In the genomic region with DNA sequence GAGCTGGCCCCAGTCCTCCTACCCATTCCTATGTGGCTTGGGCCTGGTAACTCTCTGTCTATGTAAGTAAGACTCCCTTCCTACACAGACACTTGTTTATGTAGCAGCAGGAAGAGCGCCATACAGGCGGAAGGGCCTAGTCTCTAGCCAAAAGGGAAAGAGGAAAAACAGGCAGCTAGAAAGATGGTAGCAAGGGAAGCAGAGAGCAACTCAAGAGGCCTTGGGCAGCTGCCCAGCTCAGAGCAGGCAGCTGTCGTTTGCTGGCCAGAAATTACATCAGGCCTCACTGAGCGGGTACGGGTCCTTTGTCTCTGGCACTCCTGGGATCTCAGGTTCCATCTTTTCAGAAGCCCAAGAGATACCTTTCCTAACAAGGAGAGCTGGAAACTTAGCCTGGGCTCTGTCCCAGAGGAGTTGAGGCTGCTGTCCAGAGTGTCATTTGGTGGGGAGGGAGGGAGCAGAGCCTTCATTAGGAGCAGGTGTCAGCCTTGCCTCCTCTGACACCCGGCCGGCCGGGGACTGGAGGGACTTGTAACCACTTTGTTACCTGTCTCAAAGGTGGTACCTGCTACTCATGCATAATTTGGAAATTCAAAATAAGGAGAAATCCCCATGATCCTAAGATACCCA, we compare ENCODE assay signal across 12 mouse cellular contexts. TPM values are rescaled to one million over a fixed set of nuclear protein-coding genes. Genes with fewer than 3 reads are reported as not detected.
A peak's percentile ranks its signal among the peaks of the same experiment; 100 is the strongest.
DNase-seq lines count a peak whose midpoint lies in the region; ATAC-seq and TF ChIP-seq lines count a peak whose summit lies in the region.
"Had no signal": no experiment of that assay in that cellular context is flagged by ENCODE, and none has a peak within 500 bp of the region (broad histone marks: within the 10 kb centered on the region; RNA-seq: fewer than 3 reads in every experiment).

No protein-coding gene starts in this region.

- 0 out of 2 replicates have a peak overlapping the region, but pooled peaks have one; percentile 27 for H3K27ac ChIP-seq in embryonic facial prominence, embryonic 12.5 days
- no peak overlapping the region for H3K27ac ChIP-seq in embryonic facial prominence, embryonic 10.5 days (replicated peaks)
- peak overlapping the region; percentile 55 for H3K27ac ChIP-seq in neural tube, embryonic 13.5 days (replicated peaks)
- H3K27ac ChIP-seq in hindbrain, postnatal 0 days: peak overlapping the region; percentile 72
- H3K27ac ChIP-seq in stomach, postnatal 0 days (replicated peaks): peak overlapping the region; percentile 36; the same call in 1 of the 2 replicates
- no peak overlapping the region for H3K27ac ChIP-seq in thymus, adult 2 months (ENCODE audit: control insufficient read depth, insufficient read depth, low read length)
- H3K27ac ChIP-seq: limb, embryonic 13.5 days had no signal

- H3K4me2 ChIP-seq in embryonic facial prominence, embryonic 12.5 days (replicated peaks): no peak overlapping the region
- H3K4me2 ChIP-seq in neural tube, embryonic 13.5 days: no peak overlapping the region
- no peak overlapping the region for H3K4me2 ChIP-seq in hindbrain, postnatal 0 days (ENCODE audit: low read depth, low read length)
- H3K4me2 ChIP-seq in stomach, postnatal 0 days (replicated peaks; ENCODE audit: low read depth): no peak overlapping the region
- H3K4me2 ChIP-seq: limb, embryonic 13.5 days had no signal

- no peaks in the 10 kb centered on the region for H3K9me3 ChIP-seq in embryonic facial prominence, embryonic 12.5 days
- H3K9me3 ChIP-seq in embryonic facial prominence, embryonic 10.5 days: no peaks in the 10 kb centered on the region
- no peaks in the 10 kb centered on the region for H3K9me3 ChIP-seq in neural tube, embryonic 13.5 days
- H3K9me3 ChIP-seq in hindbrain, postnatal 0 days (ENCODE audit: low read length): no peaks in the 10 kb centered on the region
- H3K9me3 ChIP-seq in stomach, postnatal 0 days (ENCODE audit: control insufficient read depth, low read length): no peaks in the 10 kb centered on the region
- H3K9me3 ChIP-seq: limb, embryonic 13.5 days had no signal

- no peak for TF ChIP-seq POLR2A in thymus, adult 2 months (IDR thresholded peaks at IDR 0.05; ENCODE audit: control insufficient read depth, extremely low read depth, insufficient read depth, low read length, poor library complexity)

- H3K4me3 ChIP-seq in embryonic facial prominence, embryonic 12.5 days: no peak overlapping the region
- H3K4me3 ChIP-seq in embryonic facial prominence, embryonic 10.5 days: no peak overlapping the region
- no peak overlapping the region for H3K4me3 ChIP-seq in neural tube, embryonic 13.5 days
- H3K4me3 ChIP-seq in hindbrain, postnatal 0 days (ENCODE audit: low read length): no peak overlapping the region
- no peak overlapping the region for H3K4me3 ChIP-seq in stomach, postnatal 0 days (ENCODE audit: low read depth, low read length)
- H3K4me3 ChIP-seq in thymus, adult 2 months (ENCODE audit: control insufficient read depth, insufficient read depth, low read length): no peak overlapping the region
- H3K4me3 ChIP-seq: limb, embryonic 13.5 days had no signal

- H3K36me3 ChIP-seq in embryonic facial prominence, embryonic 12.5 days: peaks cover 30% of the 10 kb centered on the region
- peaks cover 91% of the 10 kb centered on the region for H3K36me3 ChIP-seq in embryonic facial prominence, embryonic 10.5 days (replicated peaks)
- H3K36me3 ChIP-seq in neural tube, embryonic 13.5 days: peaks cover 49% of the 10 kb centered on the region
- 0 out of 2 replicates have a peak, but pooled peaks cover 10% of the 10 kb centered on the region for H3K36me3 ChIP-seq in hindbrain, postnatal 0 days (ENCODE audit: insufficient read depth, low read length)
- H3K36me3 ChIP-seq in stomach, postnatal 0 days (ENCODE audit: control insufficient read depth, insufficient read depth, low read length): 0 out of 2 replicates have a peak, but pooled peaks cover 13% of the 10 kb centered on the region
- no peaks in the 10 kb centered on the region for H3K36me3 ChIP-seq in thymus, adult 2 months (ENCODE audit: control insufficient read depth, insufficient read depth, low read length)

- no peak overlapping the region for H3K9ac ChIP-seq in embryonic facial prominence, embryonic 12.5 days
- H3K9ac ChIP-seq in neural tube, embryonic 13.5 days: no peak overlapping the region
- H3K9ac ChIP-seq in hindbrain, postnatal 0 days (replicated peaks; ENCODE audit: low read length): no peak overlapping the region
- H3K9ac ChIP-seq in stomach, postnatal 0 days (ENCODE audit: low read length): no peak overlapping the region
- H3K9ac ChIP-seq: limb, embryonic 13.5 days had no signal

- no peaks in the 10 kb centered on the region for H3K27me3 ChIP-seq in embryonic facial prominence, embryonic 12.5 days
- no peaks in the 10 kb centered on the region for H3K27me3 ChIP-seq in embryonic facial prominence, embryonic 10.5 days (replicated peaks; ENCODE audit: low read depth, poor library complexity, severe bottlenecking)
- no peaks in the 10 kb centered on the region for H3K27me3 ChIP-seq in neural tube, embryonic 13.5 days
- H3K27me3 ChIP-seq in hindbrain, postnatal 0 days (ENCODE audit: insufficient read depth, low read length): no peaks in the 10 kb centered on the region
- no peaks in the 10 kb centered on the region for H3K27me3 ChIP-seq in stomach, postnatal 0 days (ENCODE audit: control insufficient read depth, insufficient read depth, low read length)
- H3K27me3 ChIP-seq in thymus, adult 2 months (ENCODE audit: control insufficient read depth, insufficient read depth, low read length): no peaks in the 10 kb centered on the region
- H3K27me3 ChIP-seq: limb, embryonic 13.5 days had no signal

- TF ChIP-seq EP300 in stomach, postnatal 0 days (optimal IDR thresholded peaks at IDR 0.05): no peak

- no peak for TF ChIP-seq CTCF in hindbrain, postnatal 0 days (IDR thresholded peaks at IDR 0.05; ENCODE audit: low read depth)
- no peak for TF ChIP-seq CTCF in stomach, postnatal 0 days (IDR thresholded peaks at IDR 0.05; ENCODE audit: low read depth)
- no peak for TF ChIP-seq CTCF in thymus, adult 2 months (IDR thresholded peaks at IDR 0.05; ENCODE audit: borderline replicate concordance, control insufficient read depth, extremely low read depth, insufficient read depth, low read length, poor library complexity)

- WGBS in embryonic facial prominence, embryonic 12.5 days: 78% methylated on average over 8 of the region's 8 CpGs
- whole genome bisulfite sequencing in embryonic facial prominence, embryonic 10.5 days: 87% methylated on average over 8 of the region's 8 CpGs
- WGBS in neural tube, embryonic 13.5 days: 75% methylated on average over 8 of the region's 8 CpGs
- 46% methylated on average over 8 of the region's 8 CpGs for WGBS in hindbrain, postnatal 0 days
- WGBS in stomach, postnatal 0 days: 65% methylated on average over 8 of the region's 8 CpGs
- WGBS in thymus, adult 2 months: 90% methylated on average over 8 of the region's 8 CpGs

- no peak for DNase-seq in embryonic facial prominence, embryonic 10.5 days (ENCODE audit: low spot score)
- no peak for DNase-seq in neural tube, embryonic 10.5 days (ENCODE audit: extremely low spot score, low spot score)
- peak; percentile 83 for DNase-seq in hindbrain, postnatal 0 days (ENCODE audit: low spot score)
- no peak for DNase-seq in stomach, postnatal 0 days (ENCODE audit: low spot score)
- no peak for DNase-seq in frontal cortex, postnatal 25 days (ENCODE audit: low spot score in 2 of 2)
- DNase-seq in thymus, adult 2 months: no peak
- DNase-seq: kidney, adult 18-20 months; thymus, postnatal 25 days had no signal

- no peaks in the 10 kb centered on the region for H3K4me1 ChIP-seq in embryonic facial prominence, embryonic 12.5 days
- 0 out of 2 replicates have a peak, but pooled peaks cover 3% of the 10 kb centered on the region for H3K4me1 ChIP-seq in embryonic facial prominence, embryonic 10.5 days
- peaks cover 13% of the 10 kb centered on the region for H3K4me1 ChIP-seq in neural tube, embryonic 13.5 days (replicated peaks)
- H3K4me1 ChIP-seq in hindbrain, postnatal 0 days (ENCODE audit: insufficient read depth, low read length): peaks cover 3% of the 10 kb centered on the region
- no peaks in the 10 kb centered on the region for H3K4me1 ChIP-seq in stomach, postnatal 0 days (replicated peaks; ENCODE audit: control insufficient read depth, insufficient read depth)
- peaks cover 32% of the 10 kb centered on the region for H3K4me1 ChIP-seq in thymus, adult 2 months (replicated peaks; ENCODE audit: control insufficient read depth, insufficient read depth, low read length)
- H3K4me1 ChIP-seq: limb, embryonic 13.5 days had no signal

- ATAC-seq in embryonic facial prominence, embryonic 12.5 days (ENCODE audit: insufficient number of reproducible peaks, insufficient read depth, low FRiP score, low TSS enrichment): no peak
- no peak for ATAC-seq in neural tube, embryonic 13.5 days (ENCODE audit: low read depth)
- ATAC-seq in hindbrain, postnatal 0 days: peak; percentile 80
- ATAC-seq in stomach, postnatal 0 days (ENCODE audit: low FRiP score, low TSS enrichment): no peak

RNA-seq across cellular contexts. Expression of a gene that starts 33.4 kb away (rescaled TPM):
- polyA plus RNA-seq in embryonic facial prominence, embryonic 12.5 days (2016; fragmentation: Nextera tagmentation; extraction: Ambion mirVana): 1.9 and 2.0 TPM in 2 replicates
- 1.1 and 1.7 TPM in 2 replicates for polyA plus RNA-seq in embryonic facial prominence, embryonic 10.5 days (2016; fragmentation: Nextera tagmentation; extraction: Ambion mirVana)
- 2.6 TPM in 2 replicates for polyA plus RNA-seq in neural tube, embryonic 13.5 days (2015; fragmentation: Nextera tagmentation; extraction: Ambion mirVana)
- 0.10 and 0.47 TPM in 2 replicates for total RNA-seq in hindbrain, postnatal 0 days (2014; rRNA removed)
- 0.73 and 1.4 TPM in 2 replicates for polyA plus RNA-seq in hindbrain, postnatal 0 days (2015; fragmentation: Nextera tagmentation; extraction: Ambion mirVana)
- 172 and 174 TPM in 2 replicates for polyA plus RNA-seq in stomach, postnatal 0 days (2015; fragmentation: Nextera tagmentation; extraction: Ambion mirVana)
- polyA plus RNA-seq in thymus, adult 2 months (2012; rRNA removed): 21.1 and 21.6 TPM in 2 replicates
- total RNA-seq: neutrophil, adult 5-6 weeks had no signal

Comparison
In these comparisons a context has a peak if more than half of its experiments do, and no peak if none do; other contexts are left out.
1. H3K27ac ChIP-seq: peak in embryonic facial prominence, embryonic 12.5 days (single experiment), neural tube, embryonic 13.5 days (single experiment), hindbrain, postnatal 0 days (single experiment) and stomach, postnatal 0 days (single experiment); none in embryonic facial prominence, embryonic 10.5 days (single experiment) and thymus, adult 2 months (single experiment).